Mouse (Mus musculus): ENCODE data around the gene Tspan15. TPM values are rescaled to one million over a fixed set of nuclear protein-coding genes. Genes with fewer than 3 reads are reported as not detected.

Gene Tspan15
- polyA plus RNA-seq, 1 experiment from 2014 or later: 11.6 TPM

- H3K4me2 ChIP-seq: no peak overlapping the region
- H3K9me3 ChIP-seq (replicated peaks): no peaks in the 10 kb centered on the region
- 2% methylated on average over 10 of the region's 10 CpGs for WGBS (ENCODE audit: insufficient replicate concordance)
- H3K4me3 ChIP-seq: no peak overlapping the region
- peaks cover 16% of the 10 kb centered on the region for H3K27me3 ChIP-seq (replicated peaks)
- no peaks in the 10 kb centered on the region for H3K36me3 ChIP-seq
- H3K27ac ChIP-seq: no peak overlapping the region
- H3K4me1 ChIP-seq: peaks cover 5% of the 10 kb centered on the region
- ATAC-seq: peak; percentile 40; the same call in 1 of the 2 replicates
- H3K9ac ChIP-seq: no peak overlapping the region
Measured at GRCm38 (mm10) chr10:62183053-62183452, 48.0 kb downstream of the Tspan15 start.

- WGBS (ENCODE audit: insufficient replicate concordance): 59% methylated on average over 6 of the region's 6 CpGs
- no peaks in the 10 kb centered on the region; the same call in 1 of the 2 replicates for H3K4me1 ChIP-seq
Measured at GRCm38 (mm10) chr10:62182471-62183014, 48.5 kb downstream of the Tspan15 start.

GRCm38 (mm10) chr10:62181701-62182100 is 49.4 kb downstream of the Tspan15 start:
- Histone ChIP-seq H3K4me2 (no peak overlapping the region), H3K4me1 (no peaks in the 10 kb centered on the region), H3K9me3 (replicated peaks) (no peaks in the 10 kb centered on the region), H3K9ac (no peak overlapping the region), H3K27ac (no peak overlapping the region), H3K4me3 (no peak overlapping the region), H3K27me3 (replicated peaks) (peaks cover 16% of the 10 kb centered on the region), H3K36me3 (no peaks in the 10 kb centered on the region)
- no peak for ATAC-seq
- WGBS (ENCODE audit: insufficient replicate concordance): 36% methylated on average over 3 of the region's 3 CpGs

More at GRCm38 (mm10) chr10:62182471-62183014, 48.5 kb downstream of the Tspan15 start:
- Histone ChIP-seq H3K9me3 (replicated peaks) (no peaks in the 10 kb centered on the region), H3K9ac (no peak overlapping the region), H3K27ac (no peak overlapping the region), H3K36me3 (no peaks in the 10 kb centered on the region), H3K27me3 (replicated peaks) (peaks cover 16% of the 10 kb centered on the region), H3K4me2 (no peak overlapping the region), H3K4me3 (no peak overlapping the region)
- no peak for ATAC-seq

DNA sequence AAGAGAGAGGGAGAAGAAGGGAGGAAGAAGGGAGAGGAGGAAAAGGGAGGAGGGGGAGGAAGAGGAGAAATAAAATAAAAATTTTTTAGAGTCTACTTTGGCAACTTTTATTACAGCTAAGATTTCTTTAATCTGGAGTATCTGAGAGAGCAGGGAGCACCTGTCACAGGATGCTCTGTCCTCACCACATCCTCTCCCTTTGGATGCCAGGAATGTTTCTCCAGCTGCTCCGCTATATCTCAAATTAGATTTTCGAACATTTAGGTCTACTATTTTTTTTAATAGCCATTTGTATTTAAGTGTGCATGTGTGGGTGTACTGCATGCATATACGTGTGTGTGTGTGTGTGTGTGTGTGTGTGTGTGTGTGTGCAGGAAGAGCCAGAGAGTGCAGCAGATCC is 51.1 kb downstream of the Tspan15 start:
- no peaks in the 10 kb centered on the region for H3K4me1 ChIP-seq
- H3K36me3 ChIP-seq: no peaks in the 10 kb centered on the region
- no peak overlapping the region for H3K9ac ChIP-seq
- no peak for ATAC-seq
- peaks cover 13% of the 10 kb centered on the region for H3K27me3 ChIP-seq (replicated peaks)
- no peak overlapping the region for H3K27ac ChIP-seq
- WGBS (ENCODE audit: insufficient replicate concordance): 57% methylated on average over 3 of the region's 3 CpGs
- no peaks in the 10 kb centered on the region for H3K9me3 ChIP-seq (replicated peaks)
- no peak overlapping the region for H3K4me3 ChIP-seq
- no peak overlapping the region for H3K4me2 ChIP-seq

DNA sequence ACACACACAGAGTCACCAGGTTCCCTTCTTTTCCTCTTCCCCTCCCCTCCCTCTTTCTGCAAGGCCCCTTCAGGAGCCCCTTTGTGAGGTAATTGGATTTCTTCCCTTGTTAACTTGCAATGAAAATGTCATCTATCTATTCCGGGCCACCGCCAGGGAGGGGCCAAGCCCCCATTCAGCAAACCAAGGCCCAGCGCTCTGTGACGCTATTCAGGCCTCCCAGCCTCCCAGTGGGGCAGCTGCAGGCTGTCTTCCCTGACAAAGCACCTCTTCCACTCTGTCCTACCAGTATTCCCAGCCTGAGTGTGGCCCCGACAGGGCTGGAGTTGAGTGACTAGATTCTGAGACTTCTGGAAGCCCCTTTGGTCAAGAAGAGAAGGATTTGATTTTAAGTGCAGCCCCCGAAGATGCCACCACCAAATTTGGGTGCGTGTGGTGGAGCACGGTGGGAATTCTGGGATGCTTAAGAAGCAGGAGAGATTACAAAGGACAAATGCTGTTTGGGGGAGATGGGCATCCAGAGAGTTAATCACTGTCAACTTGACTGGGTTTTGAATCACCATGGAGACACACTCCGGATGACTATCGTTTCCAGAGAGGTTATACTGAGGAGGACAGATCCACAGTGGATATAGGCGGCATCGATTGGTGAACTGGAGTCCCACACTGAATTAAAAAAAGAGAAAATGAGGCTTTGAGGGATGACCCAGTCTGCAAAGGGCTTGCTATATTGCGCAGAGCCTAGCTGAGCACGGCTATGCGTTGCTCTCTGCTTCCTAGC is 56.3 kb downstream of the Tspan15 start:
- Histone ChIP-seq H3K4me1 (no peaks in the 10 kb centered on the region), H3K27ac (no peak overlapping the region), H3K9me3 (replicated peaks) (no peaks in the 10 kb centered on the region), H3K27me3 (replicated peaks) (peaks cover 19% of the 10 kb centered on the region; the same call in 1 of the 2 replicates), H3K9ac (no peak overlapping the region), H3K4me2 (no peak overlapping the region), H3K4me3 (no peak overlapping the region), H3K36me3 (no peaks in the 10 kb centered on the region)
- ATAC-seq: no peak
- 62% methylated on average over 15 of the region's 15 CpGs for WGBS (ENCODE audit: insufficient replicate concordance)

- Histone ChIP-seq H3K9me3 (replicated peaks) (no peaks in the 10 kb centered on the region), H3K9ac (no peak overlapping the region), H3K27me3 (replicated peaks) (peaks cover 19% of the 10 kb centered on the region; the same call in 1 of the 2 replicates), H3K27ac (no peak overlapping the region), H3K4me3 (no peak overlapping the region), H3K36me3 (no peaks in the 10 kb centered on the region), H3K4me1 (no peaks in the 10 kb centered on the region), H3K4me2 (no peak overlapping the region)
- ATAC-seq: no peak
- 36% methylated on average over 9 of the region's 9 CpGs for WGBS (ENCODE audit: insufficient replicate concordance)
Measured at GRCm38 (mm10) chr10:62173941-62174448, 57.1 kb downstream of the Tspan15 start.

DNA sequence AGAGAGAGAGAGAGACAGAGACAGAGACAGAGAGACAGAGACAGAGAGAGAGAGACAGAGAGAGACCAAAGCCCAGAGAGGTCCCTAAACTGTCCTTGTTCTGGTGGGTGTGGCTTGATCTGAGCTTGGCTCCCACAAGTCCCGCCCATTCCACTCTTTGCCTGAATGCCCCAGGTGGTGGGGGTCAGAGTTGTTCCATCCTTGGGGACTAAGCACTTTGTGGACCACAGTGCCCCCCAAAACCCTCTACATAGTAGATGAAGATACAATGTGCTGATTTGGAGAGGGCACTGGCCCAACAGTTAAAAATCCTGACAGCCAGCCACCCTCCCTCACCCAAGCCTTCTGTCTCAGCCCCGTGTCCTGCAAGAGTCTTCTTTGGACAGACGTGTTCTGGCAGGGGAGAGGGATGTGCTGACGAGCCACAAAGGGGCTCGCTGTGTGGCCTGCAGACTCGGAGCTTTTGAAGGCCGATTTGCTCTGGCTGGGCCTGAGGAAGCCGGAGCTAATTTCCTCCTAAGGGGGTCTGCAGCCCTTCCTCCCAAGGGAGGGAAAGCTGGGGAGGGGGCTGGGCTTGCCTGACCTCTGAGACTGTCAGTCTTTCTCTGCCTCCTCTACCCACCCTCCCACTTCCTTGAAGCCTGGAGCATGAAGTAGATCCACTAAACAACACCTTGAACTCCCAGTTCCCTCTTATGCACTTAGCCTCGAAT is 58.1 kb downstream of the Tspan15 start:
- Histone ChIP-seq H3K4me3 (no peak overlapping the region), H3K4me2 (no peak overlapping the region), H3K9ac (no peak overlapping the region), H3K36me3 (no peaks in the 10 kb centered on the region), H3K27me3 (replicated peaks) (peaks cover 19% of the 10 kb centered on the region; the same call in 1 of the 2 replicates), H3K27ac (no peak overlapping the region), H3K4me1 (no peaks in the 10 kb centered on the region), H3K9me3 (replicated peaks) (no peaks in the 10 kb centered on the region)
- no peak for ATAC-seq
- WGBS (ENCODE audit: insufficient replicate concordance): 16% methylated on average over 9 of the region's 9 CpGs

GRCm38 (mm10) chr10:62162410-62162809 is 68.6 kb downstream of the Tspan15 start:
- ATAC-seq: no peak
- WGBS (ENCODE audit: insufficient replicate concordance): 25% methylated on average over 10 of the region's 10 CpGs
- no peak overlapping the region for H3K9ac ChIP-seq
- no peaks in the 10 kb centered on the region; the same call in 1 of the 2 replicates for H3K27me3 ChIP-seq (replicated peaks)
- no peak overlapping the region for H3K4me2 ChIP-seq
- H3K27ac ChIP-seq: no peak overlapping the region
- no peaks in the 10 kb centered on the region for H3K4me1 ChIP-seq
- H3K9me3 ChIP-seq (replicated peaks): no peaks in the 10 kb centered on the region
- H3K4me3 ChIP-seq: no peak overlapping the region
- no peaks in the 10 kb centered on the region for H3K36me3 ChIP-seq

DNA sequence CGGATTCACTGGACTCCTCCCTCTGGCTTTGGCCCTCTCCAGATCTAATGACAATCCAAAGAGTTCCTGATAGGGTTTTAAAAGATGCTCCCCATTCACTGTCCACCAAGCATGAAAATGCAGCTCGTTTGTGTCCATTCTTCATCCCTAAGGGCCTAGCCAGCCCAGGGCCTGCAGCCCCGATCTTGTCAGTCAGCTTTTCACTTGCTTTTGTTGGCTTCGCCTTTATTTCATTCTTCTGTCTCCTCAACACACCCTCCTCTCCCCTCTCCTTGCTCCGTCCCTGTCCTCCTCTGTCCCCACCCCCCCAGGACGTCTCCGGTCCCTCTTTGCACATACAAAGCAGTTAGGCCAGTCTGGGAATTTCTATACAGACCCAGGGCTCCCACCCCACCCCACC is 81.1 kb downstream of the Tspan15 start:
- H3K27me3 ChIP-seq (replicated peaks): no peaks in the 10 kb centered on the region; the same call in 1 of the 2 replicates
- H3K27ac ChIP-seq: no peak overlapping the region
- H3K4me3 ChIP-seq: no peak overlapping the region
- no peaks in the 10 kb centered on the region for H3K36me3 ChIP-seq
- no peak overlapping the region for H3K9ac ChIP-seq
- WGBS (ENCODE audit: insufficient replicate concordance): 52% methylated on average over 7 of the region's 7 CpGs
- H3K4me2 ChIP-seq: no peak overlapping the region
- H3K4me1 ChIP-seq: no peaks in the 10 kb centered on the region
- no peaks in the 10 kb centered on the region for H3K9me3 ChIP-seq (replicated peaks)
- no peak for ATAC-seq

- H3K27me3 ChIP-seq (replicated peaks): no peaks in the 10 kb centered on the region; the same call in 1 of the 2 replicates
- no peaks in the 10 kb centered on the region for H3K4me1 ChIP-seq
- no peaks in the 10 kb centered on the region for H3K36me3 ChIP-seq
- no peak overlapping the region for H3K27ac ChIP-seq
- 41% methylated on average over 12 of the region's 12 CpGs for WGBS (ENCODE audit: insufficient replicate concordance)
- no peak overlapping the region for H3K4me2 ChIP-seq
- no peak for ATAC-seq
- H3K9me3 ChIP-seq (replicated peaks): no peaks in the 10 kb centered on the region
- no peak overlapping the region for H3K4me3 ChIP-seq
- H3K9ac ChIP-seq: no peak overlapping the region
Measured at GRCm38 (mm10) chr10:62147466-62148248, 83.4 kb downstream of the Tspan15 start.

- Histone ChIP-seq H3K4me3 (no peak overlapping the region), H3K27ac (no peak overlapping the region), H3K4me1 (no peaks in the 10 kb centered on the region), H3K4me2 (no peak overlapping the region), H3K9me3 (replicated peaks) (no peaks in the 10 kb centered on the region), H3K36me3 (no peaks in the 10 kb centered on the region), H3K9ac (no peak overlapping the region), H3K27me3 (replicated peaks) (peaks cover 3% of the 10 kb centered on the region; the same call in 1 of the 2 replicates)
- 60% methylated on average over 5 of the region's 5 CpGs for WGBS (ENCODE audit: insufficient replicate concordance)
- ATAC-seq: no peak
Measured at GRCm38 (mm10) chr10:62145957-62146356, 85.1 kb downstream of the Tspan15 start.
